Mouse (Mus musculus): ENCODE data around the gene Nav2. TPM values are rescaled to one million over a fixed set of nuclear protein-coding genes. Genes with fewer than 3 reads are reported as not detected.

The Nav2 gene
- total and polyA plus RNA-seq, 3 experiments: 2.0 to 2.7 TPM; not detected in 1

DNA sequence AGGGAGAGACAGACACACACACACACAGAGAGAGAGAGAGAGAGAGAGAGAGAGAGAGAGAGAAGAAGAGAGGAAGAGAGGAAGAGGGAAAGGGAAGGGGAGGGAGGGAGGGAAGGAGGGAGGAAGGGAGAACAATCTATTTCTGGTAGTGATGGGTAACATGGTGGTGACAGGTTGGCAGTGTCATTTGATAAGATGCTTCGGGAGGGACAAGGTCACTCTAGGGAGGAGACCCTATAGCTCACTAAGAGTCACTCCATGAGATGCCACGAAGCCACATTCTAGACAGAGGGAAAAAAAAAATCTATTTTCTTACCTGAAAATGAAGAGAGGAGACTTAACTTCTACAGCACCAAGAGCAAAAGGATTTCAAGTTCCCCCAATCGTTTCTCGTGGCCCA is 12.5 kb upstream of the Nav2 start:
- no peak overlapping the region for H3K27ac ChIP-seq (ENCODE audit: control insufficient read depth, low read depth, low read length)
- DNase-seq (ENCODE audit: low read depth, low spot score): no peak
- peaks cover 0 to 3% of the 10 kb centered on the region in 2 experiments; a peak in 2 of 4 replicates for H3K27me3 ChIP-seq (ENCODE audit: control insufficient read depth in 1 of 2, insufficient read depth in 2 of 2, low read length in 2 of 2)
- H3K9me3 ChIP-seq (replicated peaks; ENCODE audit: insufficient read depth, low read length): no peaks in the 10 kb centered on the region
- no peak for TF ChIP-seq SMC3 (IDR thresholded peaks at IDR 0.05; ENCODE audit: low read depth, low read length)
- TF ChIP-seq E2F4 (IDR thresholded peaks at IDR 0.05; ENCODE audit: borderline replicate concordance, low read depth, low read length): no peak
- TF ChIP-seq CHD1 (IDR thresholded peaks at IDR 0.05; ENCODE audit: low read depth, low read length): no peak
- TF ChIP-seq TBP (IDR thresholded peaks at IDR 0.05; ENCODE audit: low read depth, low read length): no peak
- no peak for TF ChIP-seq MYC (IDR thresholded peaks at IDR 0.05; ENCODE audit: low read depth, low read length)
- no peak for TF ChIP-seq ZKSCAN1 (IDR thresholded peaks at IDR 0.05; ENCODE audit: low read depth, low read length)
- TF ChIP-seq KAT2A (conservative IDR thresholded peaks at IDR 0.05; ENCODE audit: low read depth, low read length): no peak
- TF ChIP-seq JUND (IDR thresholded peaks at IDR 0.05; ENCODE audit: low read depth, low read length): no peak
- no peak for TF ChIP-seq TCF12 (IDR thresholded peaks at IDR 0.05; ENCODE audit: low read depth, low read length)
- no peak for TF ChIP-seq TAL1 (IDR thresholded peaks at IDR 0.05; ENCODE audit: low read length)
- TF ChIP-seq SIN3A (IDR thresholded peaks at IDR 0.05; ENCODE audit: low read length): no peak
- TF ChIP-seq MYB (IDR thresholded peaks at IDR 0.05; ENCODE audit: low read depth, low read length): no peak
- no peak for TF ChIP-seq MAX (IDR thresholded peaks at IDR 0.05; ENCODE audit: low read length)
- TF ChIP-seq ZC3H11A (IDR thresholded peaks at IDR 0.05; ENCODE audit: low read depth, low read length): no peak
- no peak for TF ChIP-seq RAD21 (IDR thresholded peaks at IDR 0.05; ENCODE audit: low read depth, low read length)
- TF ChIP-seq RCOR1 (IDR thresholded peaks at IDR 0.05; ENCODE audit: low read depth, low read length): no peak
- TF ChIP-seq NRF1 (IDR thresholded peaks at IDR 0.05; ENCODE audit: insufficient read depth, low read depth, low read length, poor library complexity, severe bottlenecking): no peak
- H3K79me2 ChIP-seq (ENCODE audit: control insufficient read depth, insufficient read depth, low read length, poor library complexity): no peaks in the 10 kb centered on the region
- peaks cover 0 to 2% of the 10 kb centered on the region in 2 experiments; a peak in 1 of 4 replicates for H3K4me1 ChIP-seq (ENCODE audit: control insufficient read depth in 1 of 2, insufficient read depth in 2 of 2, low read length in 2 of 2)
- H3K36me3 ChIP-seq (ENCODE audit: control insufficient read depth in 1 of 2, insufficient read depth in 2 of 2, low read length in 2 of 2): no peaks in the 10 kb centered on the region
- H3K9ac ChIP-seq (ENCODE audit: control insufficient read depth, low read depth, low read length, poor library complexity, severe bottlenecking): no peak overlapping the region
- H3K4me3 ChIP-seq (ENCODE audit: control insufficient read depth in 1 of 2, insufficient read depth in 1 of 2, low read depth in 2 of 2, low read length in 2 of 2): no peak overlapping the region

- DNase-seq (ENCODE audit: low read depth, low spot score): no peak
- Histone ChIP-seq H3K27ac (ENCODE audit: control insufficient read depth, low read depth, low read length) (no peak overlapping the region), H3K9me3 (replicated peaks; ENCODE audit: insufficient read depth, low read length) (no peaks in the 10 kb centered on the region), H3K4me3 (ENCODE audit: control insufficient read depth in 1 of 2, insufficient read depth in 1 of 2, low read depth in 2 of 2, low read length in 2 of 2) (no peak overlapping the region), H3K36me3 (ENCODE audit: control insufficient read depth in 1 of 2, insufficient read depth in 2 of 2, low read length in 2 of 2) (no peaks in the 10 kb centered on the region), H3K9ac (ENCODE audit: control insufficient read depth, low read depth, low read length, poor library complexity, severe bottlenecking) (no peak overlapping the region), H3K79me2 (ENCODE audit: control insufficient read depth, insufficient read depth, low read length, poor library complexity) (no peaks in the 10 kb centered on the region), H3K4me1 (ENCODE audit: control insufficient read depth in 1 of 2, insufficient read depth in 2 of 2, low read length in 2 of 2) (peaks cover 0 to 5% of the 10 kb centered on the region in 2 experiments; a peak in 1 of 4 replicates), H3K27me3 (ENCODE audit: control insufficient read depth in 1 of 2, insufficient read depth in 2 of 2, low read length in 2 of 2) (peaks cover 0 to 3% of the 10 kb centered on the region in 2 experiments; a peak in 2 of 4 replicates)
- no peak for TF ChIP-seq ZMIZ1 (IDR thresholded peaks at IDR 0.05; ENCODE audit: low read depth, low read length)
- TF ChIP-seq TBP (IDR thresholded peaks at IDR 0.05; ENCODE audit: low read depth, low read length): no peak
- TF ChIP-seq E2F4 (IDR thresholded peaks at IDR 0.05; ENCODE audit: borderline replicate concordance, low read depth, low read length): no peak
- TF ChIP-seq USF2 (IDR thresholded peaks at IDR 0.05; ENCODE audit: borderline replicate concordance in 1 of 2, insufficient read depth in 1 of 2, low read depth in 1 of 2, low read length in 2 of 2): no peak
- no peak for TF ChIP-seq NELFE (IDR thresholded peaks at IDR 0.05; ENCODE audit: low read depth, low read length)
- no peak for TF ChIP-seq MYC (IDR thresholded peaks at IDR 0.05; ENCODE audit: low read depth, low read length)
- no peak for TF ChIP-seq ZC3H11A (IDR thresholded peaks at IDR 0.05; ENCODE audit: low read depth, low read length)
- TF ChIP-seq UBTF (IDR thresholded peaks at IDR 0.05; ENCODE audit: borderline replicate concordance, insufficient read depth, low read depth, low read length): no peak
- no peak for TF ChIP-seq CHD1 (IDR thresholded peaks at IDR 0.05; ENCODE audit: low read depth, low read length)
Measured at GRCm38 (mm10) chr7:48897539-48898163, 10.9 kb upstream of the Nav2 start.

Measured in MEL (cell line).